Mouse (Mus musculus) 3134 (cell line): ENCODE data around the gene Vmn2r63.
"Not testable (repeated sequence)": the region's sequence is repeated elsewhere in the genome, so short reads cannot be mapped to it uniquely, and the experiment has no call there.

Experiments used
- DNase-seq: peaks from one replicate; pipeline ENCODE4 v3.0.0-alpha.2; 2011; ENCODE audit warnings: low spot score; ENCODE audit not compliant: insufficient read length; ENCODE audit errors: extremely low read depth

Gene Vmn2r63

GRCm38 (mm10) chr7:42933722-42934121 lies at the start of gene Vmn2r63:
Gene Vmn2r63 (minus strand): TSS chr7:42933822.
- not testable (repeated sequence) for DNase-seq

GRCm38 (mm10) chr7:42980739-42981138 lies 47.1 kb upstream of the Vmn2r63 start:
- no peak for DNase-seq

- DNase-seq = no peak
Observed at GRCm38 (mm10) chr7:42980098-42980497, 46.5 kb upstream of the Vmn2r63 start.

GRCm38 (mm10) chr7:42965246-42965645 lies 31.6 kb upstream of the Vmn2r63 start:
- DNase-seq = no peak

DNA sequence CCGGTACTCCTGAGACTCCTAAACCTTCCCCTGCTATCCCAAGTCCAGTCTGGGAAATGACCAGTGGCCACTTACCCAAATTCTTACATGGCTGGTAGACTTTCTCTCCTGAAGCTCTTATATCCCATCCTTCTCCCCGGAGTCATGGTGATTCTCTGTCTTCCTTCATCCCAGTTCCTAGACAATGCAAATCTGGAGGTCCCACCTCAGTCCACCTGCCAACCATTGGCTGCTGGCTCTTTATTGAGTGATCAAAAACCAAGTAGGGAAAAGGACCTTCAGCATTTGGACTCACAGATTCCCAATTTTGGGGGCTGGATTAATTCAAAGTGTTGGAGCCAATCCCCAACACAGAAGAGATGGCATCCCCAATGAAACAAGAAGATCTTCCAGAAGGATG lies 35.6 kb downstream of the Vmn2r63 start:
- DNase-seq = not testable (repeated sequence)

DNA sequence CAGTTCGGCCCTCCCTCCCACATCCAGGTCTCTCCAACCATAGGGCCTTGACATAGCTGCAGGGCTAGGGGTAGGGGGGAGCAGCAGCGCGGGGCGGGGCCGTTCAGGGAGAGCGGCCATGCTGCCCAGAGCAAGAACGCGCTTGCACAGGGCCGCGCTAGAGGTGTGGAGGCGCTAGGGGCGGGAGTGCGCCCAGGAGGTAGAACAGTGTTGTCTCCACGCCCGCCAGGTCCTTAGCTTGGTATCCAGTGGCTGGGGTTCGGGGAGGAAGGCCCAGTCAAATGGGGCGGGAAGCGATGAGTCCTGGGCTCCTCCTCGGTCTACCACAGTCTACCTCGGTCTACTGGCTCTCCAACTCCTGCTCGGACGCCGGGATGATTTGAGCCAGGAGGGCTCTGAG lies 55.5 kb downstream of the Vmn2r63 start:
- no peak for DNase-seq

GRCm38 (mm10) chr7:42866801-42867458 lies 66.7 kb downstream of the Vmn2r63 start, which contains the start of gene Gm2381:
Gene Gm2381 (minus strand): TSS chr7:42867234.
- peak; percentile 54 for DNase-seq
